Mouse (Mus musculus): ENCODE results near the gene Gm8369. TPM values are rescaled to one million over a fixed set of nuclear protein-coding genes. Genes with fewer than 3 reads are reported as not detected.

Gm8369 gene
- polyA plus RNA-seq, 1 experiment = 3.3 TPM

Other genes starting within 250 kb of the Gm8369 start
- 2.6 and 2.8 TPM in 2 replicates for gene Ms4a1, start 219.7 kb upstream of the Gm8369 start, polyA plus RNA-seq (2012; rRNA removed)
- gene Ms4a5, start 202.1 kb upstream of the Gm8369 start, polyA plus RNA-seq (2012; rRNA removed) = not detected in 2 replicates
- 0.09 and 0.27 TPM in 2 replicates for gene Ms4a14, start 171.5 kb upstream of the Gm8369 start, polyA plus RNA-seq (2012; rRNA removed)
- gene Ms4a7, start 149.8 kb upstream of the Gm8369 start, polyA plus RNA-seq (2012; rRNA removed) = 5.4 and 6.5 TPM in 2 replicates
- gene Ms4a4a, start 110.4 kb upstream of the Gm8369 start, polyA plus RNA-seq (2012; rRNA removed) = 1.6 and 4.4 TPM in 2 replicates
- 0.58 and 0.97 TPM in 2 replicates for gene Ms4a4c, start 81.2 kb upstream of the Gm8369 start, polyA plus RNA-seq (2012; rRNA removed)
- 4.2 and 5.4 TPM in 2 replicates for gene Ms4a4b, start 42.4 kb upstream of the Gm8369 start, polyA plus RNA-seq (2012; rRNA removed)
- gene Ms4a6c, start 16.6 kb upstream of the Gm8369 start, polyA plus RNA-seq (2012; rRNA removed) = 4.7 and 8.6 TPM in 2 replicates
- 5.6 and 8.3 TPM in 2 replicates for gene Ms4a6b, start 30.6 kb downstream of the Gm8369 start, polyA plus RNA-seq (2012; rRNA removed)
- 8.2 and 13.2 TPM in 2 replicates for gene Ms4a4d, start 50.9 kb downstream of the Gm8369 start, polyA plus RNA-seq (2012; rRNA removed)
- 3.8 and 5.7 TPM in 2 replicates for gene Ms4a6d, start 118.9 kb downstream of the Gm8369 start, polyA plus RNA-seq (2012; rRNA removed)
- 0.12 TPM in 1 of 2 replicates, not detected in the other for gene Ms4a2, start 137.8 kb downstream of the Gm8369 start, polyA plus RNA-seq (2012; rRNA removed)
- not detected in 2 replicates for gene Ms4a3, start 154.9 kb downstream of the Gm8369 start, polyA plus RNA-seq (2012; rRNA removed)
- not detected in 2 replicates for gene Oosp2, start 174.6 kb downstream of the Gm8369 start, polyA plus RNA-seq (2012; rRNA removed)
- gene Oosp1, start 205.2 kb downstream of the Gm8369 start, polyA plus RNA-seq (2012; rRNA removed) = 0.43 TPM in 1 of 2 replicates, not detected in the other
- gene Oosp3, start 211.1 kb downstream of the Gm8369 start, polyA plus RNA-seq (2012; rRNA removed) = not detected in 2 replicates

All from large intestine, adult 2 months (tissue).